28 mouse cellular contexts compared by ENCODE assay signal in the genomic region with DNA sequence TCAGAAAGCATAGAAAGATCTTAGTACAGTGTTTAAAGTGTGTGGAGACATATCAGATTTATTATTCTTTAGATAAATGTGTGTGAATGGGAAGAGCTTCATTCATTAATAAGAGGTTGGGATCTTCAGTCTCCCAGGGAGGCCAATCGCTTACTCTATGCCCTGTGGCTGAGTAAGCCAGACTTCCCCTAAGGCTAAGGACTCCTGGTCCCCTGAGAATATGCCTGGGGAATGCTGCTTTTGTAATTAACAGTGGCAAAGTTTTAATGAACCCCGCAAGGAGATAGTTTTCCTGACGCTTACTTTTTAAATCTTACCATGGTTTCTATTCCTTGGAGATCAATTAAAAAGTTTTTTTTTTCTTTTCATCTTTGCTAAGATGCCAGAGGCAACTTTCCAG. TPM values are rescaled to one million over a fixed set of nuclear protein-coding genes. Genes with fewer than 3 reads are reported as not detected.
"Had no signal": no experiment of that assay in that cellular context is flagged by ENCODE, and none has a peak within 500 bp of the region (broad histone marks: within the 10 kb centered on the region; RNA-seq: fewer than 3 reads in every experiment).

No protein-coding gene starts in this region.

- H3K4me3 ChIP-seq: limb, embryonic 10.5 days; limb, embryonic 13.5 days; liver, embryonic 12.5 days; liver, embryonic 15.5 days; lung, embryonic 15.5 days; megakaryocyte, embryonic 14.5 days; neural tube, embryonic 12.5 days; neural tube, embryonic 15.5 days had no signal

- H3K4me2 ChIP-seq: limb, embryonic 13.5 days; liver, embryonic 12.5 days; liver, embryonic 15.5 days; lung, embryonic 15.5 days; neural tube, embryonic 12.5 days; neural tube, embryonic 15.5 days had no signal

- H3K36me3 ChIP-seq: limb, embryonic 10.5 days; limb, embryonic 13.5 days; liver, embryonic 12.5 days; liver, embryonic 15.5 days; lung, embryonic 15.5 days; neural tube, embryonic 12.5 days; neural tube, embryonic 15.5 days had no signal

- DNase-seq: kidney, adult 18-20 months; kidney, adult 9 months; kidney, postnatal 14 days; kidney, postnatal 4 days; liver; lung, adult 18-20 months; lung, postnatal 10 days; lung, postnatal 36 days; right cerebral cortex, adult 18-20 months; right cerebral cortex, postnatal 14 days; right cerebral cortex, postnatal 4 days; thymus, adult 2 months; thymus, postnatal 14 days had no signal

- H3K4me1 ChIP-seq: limb, embryonic 10.5 days; limb, embryonic 13.5 days; liver, embryonic 12.5 days; liver, embryonic 15.5 days; lung, embryonic 15.5 days; megakaryocyte, embryonic 14.5 days; neural tube, embryonic 12.5 days; neural tube, embryonic 15.5 days had no signal

- H3K27me3 ChIP-seq: limb, embryonic 13.5 days; liver, embryonic 12.5 days; liver, embryonic 15.5 days; lung, embryonic 15.5 days; megakaryocyte, embryonic 14.5 days; neural tube, embryonic 12.5 days; neural tube, embryonic 15.5 days had no signal

- H3K27ac ChIP-seq: limb, embryonic 10.5 days; limb, embryonic 13.5 days; liver, embryonic 12.5 days; liver, embryonic 15.5 days; lung, embryonic 15.5 days; neural tube, embryonic 12.5 days; neural tube, embryonic 15.5 days; stomach, postnatal 0 days had no signal

- H3K9ac ChIP-seq: limb, embryonic 13.5 days; liver, embryonic 12.5 days; liver, embryonic 15.5 days; lung, embryonic 15.5 days; neural tube, embryonic 12.5 days; neural tube, embryonic 15.5 days had no signal

- H3K9me3 ChIP-seq: limb, embryonic 10.5 days; limb, embryonic 13.5 days; liver, embryonic 12.5 days; liver, embryonic 15.5 days; lung, embryonic 15.5 days; megakaryocyte, embryonic 14.5 days; neural tube, embryonic 12.5 days; neural tube, embryonic 15.5 days had no signal

- ATAC-seq: intestine, embryonic 16.5 days; liver, embryonic 12.5 days had no signal

RNA-seq across cellular contexts. Expression of a gene that starts 20.5 kb away (rescaled TPM):
- total RNA-seq: layer of hippocampus, adult 18-20 months; layer of hippocampus, postnatal 14 days; left cerebral cortex, postnatal 25 days had no signal
- polyA plus RNA-seq: intestine, embryonic 16.5 days; kidney, embryonic 16.5 days; limb, embryonic 10.5 days; limb, embryonic 13.5 days; liver, embryonic 12.5 days; liver, embryonic 15.5 days; lung, embryonic 15.5 days; neural tube, embryonic 12.5 days; neural tube, embryonic 15.5 days; stomach, embryonic 14.5 days; stomach, postnatal 0 days; thymus, adult 2 months had no signal

RNA-seq across cellular contexts. Expression of a gene that starts 35.5 kb away (rescaled TPM):
- total RNA-seq: layer of hippocampus, adult 18-20 months; layer of hippocampus, postnatal 14 days; left cerebral cortex, postnatal 25 days had no signal
- polyA plus RNA-seq: intestine, embryonic 16.5 days; kidney, embryonic 16.5 days; limb, embryonic 10.5 days; limb, embryonic 13.5 days; liver, embryonic 12.5 days; liver, embryonic 15.5 days; lung, embryonic 15.5 days; neural tube, embryonic 12.5 days; neural tube, embryonic 15.5 days; stomach, embryonic 14.5 days; stomach, postnatal 0 days; thymus, adult 2 months had no signal

RNA-seq across cellular contexts. Expression of a gene that starts 39.0 kb away (rescaled TPM):
- total RNA-seq: layer of hippocampus, adult 18-20 months; layer of hippocampus, postnatal 14 days; left cerebral cortex, postnatal 25 days had no signal
- polyA plus RNA-seq: intestine, embryonic 16.5 days; kidney, embryonic 16.5 days; limb, embryonic 10.5 days; limb, embryonic 13.5 days; liver, embryonic 12.5 days; liver, embryonic 15.5 days; lung, embryonic 15.5 days; neural tube, embryonic 12.5 days; neural tube, embryonic 15.5 days; stomach, embryonic 14.5 days; stomach, postnatal 0 days; thymus, adult 2 months had no signal

RNA-seq across cellular contexts. Expression of a gene that starts 51.5 kb away (rescaled TPM):
- total RNA-seq: layer of hippocampus, adult 18-20 months; layer of hippocampus, postnatal 14 days; left cerebral cortex, postnatal 25 days had no signal
- polyA plus RNA-seq: intestine, embryonic 16.5 days; kidney, embryonic 16.5 days; limb, embryonic 10.5 days; limb, embryonic 13.5 days; liver, embryonic 12.5 days; liver, embryonic 15.5 days; lung, embryonic 15.5 days; neural tube, embryonic 12.5 days; neural tube, embryonic 15.5 days; stomach, embryonic 14.5 days; stomach, postnatal 0 days; thymus, adult 2 months had no signal

RNA-seq across cellular contexts. Expression of a gene that starts 58.0 kb away (rescaled TPM):
- total RNA-seq: layer of hippocampus, adult 18-20 months; layer of hippocampus, postnatal 14 days; left cerebral cortex, postnatal 25 days had no signal
- polyA plus RNA-seq: intestine, embryonic 16.5 days; kidney, embryonic 16.5 days; limb, embryonic 10.5 days; limb, embryonic 13.5 days; liver, embryonic 12.5 days; liver, embryonic 15.5 days; lung, embryonic 15.5 days; neural tube, embryonic 12.5 days; neural tube, embryonic 15.5 days; stomach, embryonic 14.5 days; stomach, postnatal 0 days; thymus, adult 2 months had no signal
